Mouse (Mus musculus) lung, postnatal 0 days (tissue): ENCODE measurements around the gene Clta.

Experiments
- CTCF ChIP-seq: IDR thresholded peaks from 2 replicates; pipeline ENCODE4 v1.5.1; 2016; ENCODE audit warnings: antibody characterized with exemption, mild to moderate bottlenecking
- EP300 ChIP-seq: IDR thresholded peaks from 2 replicates; pipeline ENCODE4 v1.6.1; 2016; ENCODE audit warnings: antibody characterized with exemption, mild to moderate bottlenecking, control low read depth

DNA sequence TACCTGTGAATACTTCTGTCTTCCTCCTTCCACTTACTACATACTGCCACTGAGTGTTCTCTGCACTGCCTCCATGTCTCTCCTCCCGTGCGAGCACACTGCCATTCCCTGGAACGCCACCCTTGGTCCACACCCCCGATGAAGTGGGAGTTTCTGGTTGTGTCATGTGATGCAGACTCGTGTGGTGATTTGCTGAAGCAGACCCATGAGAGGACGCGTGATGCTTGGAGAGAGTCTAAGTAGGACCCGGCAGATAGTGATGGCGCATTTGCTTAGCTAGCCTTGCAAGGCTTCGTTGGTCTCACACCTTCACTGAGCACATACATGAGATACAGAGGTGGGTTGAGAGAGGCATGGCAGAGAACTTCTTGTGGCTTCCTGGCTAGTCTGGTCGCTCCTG lies 11.2 kb upstream of the Clta start:
- TF ChIP-seq CTCF (no peak), EP300 (no peak)
